Mouse (Mus musculus) small intestine, adult 2 months (tissue): Measurements from ENCODE around the gene Eef1akmt2. TPM values are rescaled to one million over a fixed set of nuclear protein-coding genes. Genes with fewer than 3 reads are reported as not detected.
A peak's percentile ranks its signal among the peaks of the same experiment; 100 is the strongest.

ENCODE experiments used
- H3K27ac ChIP-seq: fragments of 200-500 bp; 2 replicates; pipeline ENCODE4 v1.5.1; 2012; ENCODE audit warnings: low read depth, low read length, control low read depth, inconsistent platforms; ENCODE audit not compliant: insufficient read depth
- H3K27me3 ChIP-seq: fragments of 200-500 bp; 2 replicates; pipeline ENCODE4 v1.6.1; 2012; ENCODE audit warnings: mild to moderate bottlenecking, moderate library complexity, low read length, inconsistent platforms; ENCODE audit not compliant: control insufficient read depth, insufficient read depth
- H3K36me3 ChIP-seq: fragments of 200-500 bp; 2 replicates; pipeline ENCODE4 v1.6.1; 2012; ENCODE audit warnings: mild to moderate bottlenecking, low read length, control low read depth, inconsistent platforms; ENCODE audit not compliant: control insufficient read depth, insufficient read depth
- H3K4me1 ChIP-seq: fragments of 200-500 bp; 2 replicates; pipeline ENCODE4 v1.6.1; 2012; ENCODE audit warnings: low read length, inconsistent platforms, mixed read lengths; ENCODE audit not compliant: control insufficient read depth, insufficient read depth, insufficient read length
- H3K4me3 ChIP-seq: fragments of 200-500 bp; 2 replicates; pipeline ENCODE4 v1.5.1; 2012; ENCODE audit warnings: low read depth, mild to moderate bottlenecking, control low read depth, inconsistent platforms, low read length, moderate library complexity
- CTCF ChIP-seq: fragments of 200-500 bp; IDR thresholded peaks from 2 replicates; pipeline ENCODE4 v1.5.1; 2012; ENCODE audit warnings: low read depth, mild to moderate bottlenecking, control low read depth, inconsistent platforms, low read length, moderate library complexity, mixed read lengths; ENCODE audit not compliant: insufficient replicate concordance, insufficient read length; ENCODE audit errors: extremely low read depth
- POLR2A ChIP-seq: fragments of 200-500 bp; IDR thresholded peaks from 2 replicates; pipeline ENCODE4 v1.6.1; 2012; ENCODE audit warnings: low read depth, mild to moderate bottlenecking, control low read depth, inconsistent platforms, low read length, moderate library complexity
- WGBS: fragments of 180-500 bp; shearing (Covaris S2); methylation state at CpG from one replicate; pipeline ENCODE4 v1.1.7; 2018; 5-methylcytosine and 5-hydroxymethylcytosine counted together
- polyA plus RNA-seq: library from polyadenylated mRNA; depleted of rRNA; stranded (reverse); fragments of >200 nt; gene quantifications from 2 replicates; pipeline ENCODE4 v1.2.3, GENCODE M21; 2012; rRNA removed

Eef1akmt2 gene
- polyA plus RNA-seq, 1 experiment, result 1.1 TPM

DNA sequence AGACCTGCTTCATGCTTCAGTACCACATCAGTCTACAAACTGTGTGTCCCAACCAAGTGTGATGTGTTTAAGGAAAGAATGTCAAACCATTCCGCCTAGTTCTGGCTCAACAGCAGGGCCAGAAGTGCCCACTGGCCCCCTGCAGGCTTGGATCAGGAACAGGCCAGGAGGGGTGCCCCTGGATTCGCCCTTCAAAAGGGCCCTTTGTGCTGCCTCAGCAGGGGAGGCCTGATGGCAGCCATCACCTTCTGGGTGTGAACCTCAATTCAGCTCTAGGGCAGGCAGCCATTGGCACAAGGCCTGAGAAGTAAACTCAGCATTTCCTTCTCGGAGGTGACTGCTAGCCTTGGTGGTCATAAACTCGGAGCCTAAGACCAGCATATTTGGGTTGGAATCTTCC is 71.9 kb downstream of the Eef1akmt2 start:
- H3K4me1 ChIP-seq, result peaks cover 66% of the 10 kb centered on the region
- H3K4me3 ChIP-seq, result no peak overlapping the region
- peak overlapping the region; percentile 63 for H3K27ac ChIP-seq
- WGBS, result 28% methylated on average over 4 of the region's 4 CpGs
- TF ChIP-seq CTCF (no peak), POLR2A (no peak)
- H3K36me3 ChIP-seq, result peaks cover 20% of the 10 kb centered on the region
- no peaks in the 10 kb centered on the region for H3K27me3 ChIP-seq

GRCm38 (mm10) chr7:132778630-132779029 is 73.8 kb downstream of the Eef1akmt2 start:
- peak overlapping the region; percentile 69 for H3K27ac ChIP-seq
- 29% methylated on average over 13 of the region's 13 CpGs for WGBS
- H3K4me3 ChIP-seq, result no peak overlapping the region
- H3K27me3 ChIP-seq, result no peaks in the 10 kb centered on the region
- TF ChIP-seq POLR2A (no peak), CTCF (no peak)
- peaks cover 60% of the 10 kb centered on the region for H3K4me1 ChIP-seq
- peaks cover 25% of the 10 kb centered on the region for H3K36me3 ChIP-seq

- H3K4me3 ChIP-seq, result no peak overlapping the region
- H3K36me3 ChIP-seq, result peaks cover 27% of the 10 kb centered on the region
- WGBS, result 43% methylated on average over 1 of the region's 1 CpGs
- H3K27ac ChIP-seq, result peak overlapping the region; percentile 69
- no peaks in the 10 kb centered on the region for H3K27me3 ChIP-seq
- no peak for TF ChIP-seq CTCF
- no peak for TF ChIP-seq POLR2A
- H3K4me1 ChIP-seq, result peaks cover 65% of the 10 kb centered on the region
Observed at GRCm38 (mm10) chr7:132777728-132778453, 74.6 kb downstream of the Eef1akmt2 start.

Other genes starting within 250 kb of the Eef1akmt2 start
- 8.2 and 36.1 TPM in 2 replicates for gene Lhpp, start 242.0 kb downstream of the Eef1akmt2 start, polyA plus RNA-seq
- 24.6 and 55.7 TPM in 2 replicates for gene Fam53b, start 38.8 kb downstream of the Eef1akmt2 start, polyA plus RNA-seq
- gene Abraxas2, start 6.6 kb upstream of the Eef1akmt2 start, polyA plus RNA-seq, result 2.6 and 6.2 TPM in 2 replicates
- 1.4 and 2.6 TPM in 2 replicates for gene Zranb1, start 78.5 kb upstream of the Eef1akmt2 start, polyA plus RNA-seq